Mouse (Mus musculus) heart, adult 18-20 months (tissue): Measurements from ENCODE around the gene Ltv1. TPM values are rescaled to one million over a fixed set of nuclear protein-coding genes. Genes with fewer than 3 reads are reported as not detected.
"Not testable (repeated sequence)": the region's sequence is repeated elsewhere in the genome, so short reads cannot be mapped to it uniquely, and the experiment has no call there.

Experiments used
- DNase-seq, 2 experiments: peaks; one replicate each; pipeline ENCODE4 v3.0.0; 2021 to 2022; ENCODE audit warnings: mixed read lengths in 1 of 2
- total RNA-seq, 2 experiments: library from RNA; stranded (reverse); gene quantifications; 2 replicates each; pipeline ENCODE4 v1.2.3; 2021

The Ltv1 gene
- total RNA-seq, 2 experiments from 2014 or later, result 22.5 to 23.3 TPM

- not testable (repeated sequence) for DNase-seq
Measured at GRCm38 (mm10) chr10:13193496-13193895, 528 bp upstream of the Ltv1 start.

- no peak for DNase-seq
Measured at GRCm38 (mm10) chr10:13189881-13190280, 3.1 kb downstream of the Ltv1 start.

- DNase-seq, result no peak
Measured at GRCm38 (mm10) chr10:13186754-13187153, 6.2 kb downstream of the Ltv1 start.

GRCm38 (mm10) chr10:13184170-13184766 is 8.7 kb downstream of the Ltv1 start:
- no peak for DNase-seq

- no peak for DNase-seq
Measured at GRCm38 (mm10) chr10:13180211-13180610, 12.8 kb downstream of the Ltv1 start.

GRCm38 (mm10) chr10:13177973-13178624 is 14.9 kb downstream of the Ltv1 start, which contains the start of gene Zc2hc1b:
TSS of gene Zc2hc1b (minus strand) at chr10:13178023.
- DNase-seq, result no peak

GRCm38 (mm10) chr10:13175866-13176265 is 17.1 kb downstream of the Ltv1 start:
- no peak for DNase-seq

- peak in 1 of 2 experiments; percentile 14 for DNase-seq
Measured at GRCm38 (mm10) chr10:13172798-13173221, 20.2 kb downstream of the Ltv1 start.

- no peak for DNase-seq
Measured at GRCm38 (mm10) chr10:13171461-13171860, 21.5 kb downstream of the Ltv1 start.

GRCm38 (mm10) chr10:13170739-13171448 is 22.1 kb downstream of the Ltv1 start:
- no peak for DNase-seq

GRCm38 (mm10) chr10:13168461-13168860 is 24.5 kb downstream of the Ltv1 start:
- DNase-seq, result no peak

GRCm38 (mm10) chr10:13162031-13162430 is 30.9 kb downstream of the Ltv1 start:
- no peak for DNase-seq

GRCm38 (mm10) chr10:13160913-13161312 is 32.1 kb downstream of the Ltv1 start:
- no peak for DNase-seq

- no peak for DNase-seq
Measured at GRCm38 (mm10) chr10:13155377-13155776, 37.6 kb downstream of the Ltv1 start.

GRCm38 (mm10) chr10:13152811-13153364 is 40.1 kb downstream of the Ltv1 start:
- DNase-seq, result no peak

GRCm38 (mm10) chr10:13151353-13151752 is 41.6 kb downstream of the Ltv1 start:
- DNase-seq, result peak; percentile 19 to 21

- DNase-seq, result no peak
Measured at GRCm38 (mm10) chr10:13150435-13150834, 42.5 kb downstream of the Ltv1 start.

GRCm38 (mm10) chr10:13140434-13140833 is 52.5 kb downstream of the Ltv1 start:
- no peak for DNase-seq

- DNase-seq, result no peak
Measured at GRCm38 (mm10) chr10:13137906-13138305, 55.1 kb downstream of the Ltv1 start.

- no peak for DNase-seq
Measured at GRCm38 (mm10) chr10:13135751-13136150, 57.2 kb downstream of the Ltv1 start.

- no peak for DNase-seq
Measured at GRCm38 (mm10) chr10:13135276-13135675, 57.7 kb downstream of the Ltv1 start.

- no peak for DNase-seq
Measured at GRCm38 (mm10) chr10:13133850-13134249, 59.1 kb downstream of the Ltv1 start.
